Mouse (Mus musculus) liver, embryonic 11.5 days (tissue): ENCODE data around the gene Eif4g2. TPM values are rescaled to one million over a fixed set of nuclear protein-coding genes. Genes with fewer than 3 reads are reported as not detected.

Experiments
- ATAC-seq: fragments of 200-750 bp; cut with Nextera tagmentation; replicated peaks from 2 replicates; pipeline ENCODE4 v1.8.0; 2017; ENCODE audit warnings: moderate number of reproducible peaks, mild to moderate bottlenecking, moderate TSS enrichment, moderate library complexity; ENCODE audit not compliant: low FRiP score
- DNase-seq: peaks from one replicate; pipeline ENCODE4 v3.0.0-alpha.2; 2017; ENCODE audit warnings: low spot score
- H3K27ac ChIP-seq: fragments of 300-500 bp; sonication (generic); 2 replicates; pipeline ENCODE4 v1.5.1; 2014; ENCODE audit warnings: mild to moderate bottlenecking, low read depth, low read length, control low read depth
- H3K27me3 ChIP-seq: fragments of 300-500 bp; sonication (generic); replicated peaks from 2 replicates; pipeline ENCODE4 v1.6.1; 2014; ENCODE audit warnings: low read length, mixed read lengths; ENCODE audit not compliant: control insufficient read depth, insufficient read depth
- H3K36me3 ChIP-seq: fragments of 300-500 bp; sonication (generic); 2 replicates; pipeline ENCODE4 v1.6.1; 2014; ENCODE audit warnings: mild to moderate bottlenecking, low read length, moderate library complexity, mixed read lengths; ENCODE audit not compliant: control insufficient read depth, insufficient read depth
- H3K4me1 ChIP-seq: fragments of 300-500 bp; sonication (generic); replicated peaks from 2 replicates; pipeline ENCODE4 v1.6.1; 2014; ENCODE audit warnings: low read length, mixed read lengths; ENCODE audit not compliant: control insufficient read depth, insufficient read depth
- H3K4me2 ChIP-seq: fragments of 300-500 bp; sonication (generic); 2 replicates; pipeline ENCODE4 v1.6.1; 2014; ENCODE audit warnings: mild to moderate bottlenecking, control low read depth, moderate library complexity
- H3K4me3 ChIP-seq: fragments of 300-500 bp; sonication (generic); 2 replicates; pipeline ENCODE4 v1.5.1; 2014; ENCODE audit warnings: low read depth, low read length, control low read depth
- H3K9ac ChIP-seq: fragments of 300-500 bp; sonication (generic); 2 replicates; pipeline ENCODE4 v1.6.1; 2014; ENCODE audit warnings: low read depth, low read length, control low read depth
- H3K9me3 ChIP-seq: fragments of 300-500 bp; sonication (generic); 2 replicates; pipeline ENCODE4 v1.6.1; 2016; ENCODE audit warnings: low read length, inconsistent platforms, mixed read lengths; ENCODE audit not compliant: control insufficient read depth
- WGBS: fragments of 180-500 bp; shearing (Covaris S2); extraction: QIAGEN DNeasy Blood & Tissue Kit; methylation state at CpG from one replicate; pipeline ENCODE4 v1.1.7; 2014; 5-methylcytosine and 5-hydroxymethylcytosine counted together
- polyA plus RNA-seq: library from polyadenylated mRNA; unstranded; fragments of >200 nt; fragmentation: Nextera tagmentation; extraction: Ambion mirVana; gene quantifications from 2 replicates; pipeline ENCODE4 v1.2.1, GENCODE M21; 2014

The Eif4g2 gene
- polyA plus RNA-seq = 1,063 and 1,240 TPM in 2 replicates

- DNase-seq = peak; percentile 97
- Histone ChIP-seq H3K27me3 (no peaks in the 10 kb centered on the region), H3K4me3 (peak within 1 kb of the TSS; percentile 100), H3K4me2 (peak within 1 kb of the TSS; percentile 90), H3K9ac (peak within 1 kb of the TSS; percentile 100), H3K27ac (peak within 1 kb of the TSS; percentile 99), H3K36me3 (peaks cover 30% of the 10 kb centered on the region), H3K9me3 (no peaks in the 10 kb centered on the region), H3K4me1 (peaks cover 19% of the 10 kb centered on the region)
- under 1% methylated on average over 70 of the region's 70 CpGs for WGBS
- peak; percentile 97 for ATAC-seq
These were observed at the start of gene Eif4g2 for GRCm38 (mm10) chr7:111082822-111083732. Gene Eif4g2, minus strand, starts transcription at chr7:111083030.

DNA sequence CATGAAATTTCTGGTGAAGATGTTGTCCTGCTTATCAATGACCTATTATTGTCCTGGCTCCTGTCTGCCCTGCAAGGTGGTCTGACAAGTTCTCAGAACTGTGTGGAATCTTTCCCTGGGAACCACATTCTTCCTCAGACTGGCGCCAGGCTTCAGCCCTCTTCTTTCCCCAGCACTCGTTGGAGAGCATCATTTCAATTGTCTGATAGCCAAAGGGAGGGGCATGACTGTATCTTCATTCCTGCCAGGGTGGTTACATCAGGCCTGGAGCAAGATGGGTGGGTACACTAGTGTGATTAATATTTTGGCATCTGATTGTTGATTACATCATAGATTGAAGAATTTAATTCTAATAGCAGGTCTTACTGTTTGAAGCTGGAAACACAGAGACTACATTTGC is 49.8 kb upstream of the Eif4g2 start:
- Histone ChIP-seq H3K27ac (no peak overlapping the region), H3K4me2 (no peak overlapping the region), H3K4me3 (no peak overlapping the region), H3K9ac (no peak overlapping the region), H3K36me3 (no peaks in the 10 kb centered on the region), H3K9me3 (no peaks in the 10 kb centered on the region), H3K27me3 (no peaks in the 10 kb centered on the region), H3K4me1 (peaks cover 7% of the 10 kb centered on the region)
- DNase-seq = no peak
- ATAC-seq = no peak
- WGBS = 62% methylated on average over 2 of the region's 2 CpGs

DNA sequence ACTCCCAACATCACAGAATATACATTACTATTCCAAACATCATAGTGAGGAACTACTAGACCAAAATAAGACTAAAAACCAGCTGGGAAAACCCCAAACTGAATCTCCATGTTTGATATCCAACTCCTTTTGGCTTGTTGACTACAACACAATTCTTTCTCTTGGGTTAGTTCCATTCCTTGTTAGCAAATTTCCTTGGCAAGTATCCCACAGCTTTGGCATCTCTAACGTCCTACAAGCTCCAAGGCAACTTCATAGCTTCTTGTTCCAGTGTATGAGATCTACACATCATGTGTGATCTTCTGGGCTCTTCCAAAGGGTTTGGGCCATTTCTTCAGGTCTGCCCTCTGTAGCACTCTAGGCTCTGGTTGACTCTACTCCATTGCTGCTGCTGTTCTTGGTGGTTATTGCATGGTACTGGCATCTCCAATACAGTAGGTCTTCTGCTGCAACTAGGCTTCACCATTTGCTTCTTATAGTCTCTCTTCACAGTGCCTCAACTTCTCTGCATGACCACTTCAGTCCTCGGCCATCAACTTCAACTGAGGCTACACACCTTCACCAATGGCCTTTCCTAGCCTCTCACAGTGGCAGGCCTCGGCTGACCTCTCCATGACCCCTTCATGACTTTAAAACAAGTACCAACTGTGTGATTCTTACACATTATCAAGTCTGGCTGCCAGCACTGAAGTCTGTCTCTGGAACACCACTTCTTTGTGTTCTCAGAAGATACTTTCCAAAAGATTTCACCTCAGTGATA is 44.0 kb upstream of the Eif4g2 start:
- Histone ChIP-seq H3K9ac (no peak overlapping the region), H3K27me3 (no peaks in the 10 kb centered on the region), H3K4me2 (no peak overlapping the region), H3K4me1 (peaks cover 6% of the 10 kb centered on the region), H3K9me3 (no peaks in the 10 kb centered on the region), H3K27ac (no peak overlapping the region), H3K36me3 (no peaks in the 10 kb centered on the region), H3K4me3 (no peak overlapping the region)
- DNase-seq = no peak
- ATAC-seq = no peak
- 76% methylated on average over 3 of the region's 3 CpGs for WGBS

DNA sequence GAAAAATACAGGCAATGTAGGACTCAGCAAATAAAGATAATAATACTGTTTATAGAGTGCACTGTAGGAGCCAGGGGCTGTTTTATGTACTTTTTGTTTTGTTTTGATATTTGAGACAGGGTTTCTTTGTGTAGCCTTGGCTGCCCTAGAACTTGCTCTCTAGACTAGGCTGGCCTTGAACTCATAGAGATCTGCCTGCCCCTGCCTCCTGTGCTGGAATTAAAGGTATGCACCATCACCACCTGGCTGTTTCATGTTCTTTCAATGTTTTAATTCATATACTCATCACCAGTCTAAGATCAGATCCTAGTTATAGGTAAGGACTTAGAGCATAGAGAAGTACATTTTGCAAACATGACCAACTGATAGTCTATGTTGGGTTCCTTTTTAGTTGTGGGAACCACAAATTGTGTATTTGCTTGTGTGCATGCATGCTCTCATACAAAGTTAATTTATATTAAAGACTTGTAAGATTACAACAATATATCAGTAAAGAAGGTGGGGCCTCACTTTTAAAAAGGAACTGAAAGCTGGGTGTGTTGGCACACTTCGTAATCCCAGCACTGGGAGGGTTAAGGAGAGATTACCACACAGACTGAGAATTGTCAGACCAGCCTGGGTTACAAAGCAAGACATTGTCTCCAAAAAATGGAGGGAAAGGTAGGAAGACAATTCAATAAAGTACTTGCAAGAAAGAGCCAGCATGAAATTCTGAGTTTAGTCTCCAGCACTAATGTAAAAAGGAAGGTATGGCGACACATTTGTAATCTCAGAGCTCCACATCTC is 41.1 kb upstream of the Eif4g2 start:
- Histone ChIP-seq H3K36me3 (no peaks in the 10 kb centered on the region), H3K27ac (no peak overlapping the region), H3K9ac (no peak overlapping the region), H3K4me1 (peaks cover 13% of the 10 kb centered on the region), H3K4me2 (peak overlapping the region; percentile 42), H3K9me3 (no peaks in the 10 kb centered on the region), H3K4me3 (no peak overlapping the region), H3K27me3 (no peaks in the 10 kb centered on the region)
- DNase-seq (no peak), ATAC-seq (no peak)
- WGBS = 82% methylated on average over 2 of the region's 2 CpGs

GRCm38 (mm10) chr7:111122531-111123130 is 39.8 kb upstream of the Eif4g2 start:
- Histone ChIP-seq H3K36me3 (no peaks in the 10 kb centered on the region), H3K4me2 (peak overlapping the region; percentile 79), H3K4me1 (peaks cover 13% of the 10 kb centered on the region), H3K9ac (peak overlapping the region; percentile 95), H3K27ac (peak overlapping the region; percentile 90), H3K9me3 (no peaks in the 10 kb centered on the region), H3K27me3 (no peaks in the 10 kb centered on the region), H3K4me3 (peak overlapping the region; percentile 62)
- under 1% methylated on average over 44 of the region's 44 CpGs for WGBS
- peak; percentile 99 for ATAC-seq
- peak; percentile 95 for DNase-seq

- H3K9me3 ChIP-seq = no peaks in the 10 kb centered on the region
- no peaks in the 10 kb centered on the region for H3K36me3 ChIP-seq
- WGBS = 0% methylated on average over 34 of the region's 34 CpGs
These were observed 39.3 kb upstream of the Eif4g2 start for GRCm38 (mm10) chr7:111122084-111122530.

GRCm38 (mm10) chr7:111121522-111121921 is 38.7 kb upstream of the Eif4g2 start:
- 46% methylated on average over 9 of the region's 9 CpGs for WGBS
- Histone ChIP-seq H3K27ac (peak overlapping the region; percentile 90), H3K4me1 (peaks cover 13% of the 10 kb centered on the region), H3K36me3 (no peaks in the 10 kb centered on the region), H3K4me2 (peak overlapping the region; percentile 79), H3K27me3 (no peaks in the 10 kb centered on the region), H3K9me3 (no peaks in the 10 kb centered on the region), H3K4me3 (peak overlapping the region; percentile 62), H3K9ac (peak overlapping the region; percentile 95)
- ATAC-seq (no peak), DNase-seq (peak; percentile 39)

More at GRCm38 (mm10) chr7:111122084-111122530, 39.3 kb upstream of the Eif4g2 start:
- DNase-seq (no peak), ATAC-seq (peak; percentile 82)
- H3K4me1 ChIP-seq = peaks cover 13% of the 10 kb centered on the region
- H3K27ac ChIP-seq = peak overlapping the region; percentile 90
- H3K9ac ChIP-seq = peak overlapping the region; percentile 95
- no peaks in the 10 kb centered on the region for H3K27me3 ChIP-seq
- H3K4me3 ChIP-seq = peak overlapping the region; percentile 62
- H3K4me2 ChIP-seq = peak overlapping the region; percentile 79

GRCm38 (mm10) chr7:111109561-111109960 is 26.7 kb upstream of the Eif4g2 start:
- Histone ChIP-seq H3K9me3 (no peaks in the 10 kb centered on the region), H3K27me3 (no peaks in the 10 kb centered on the region), H3K4me1 (no peaks in the 10 kb centered on the region), H3K36me3 (peaks cover 6% of the 10 kb centered on the region; the same call in 1 of the 2 replicates), H3K4me2 (no peak overlapping the region), H3K9ac (no peak overlapping the region), H3K27ac (no peak overlapping the region), H3K4me3 (no peak overlapping the region)
- WGBS = 49% methylated on average over 2 of the region's 2 CpGs
- DNase-seq = no peak
- no peak for ATAC-seq
